Mouse (Mus musculus) kidney, postnatal 36 days (tissue): ENCODE measurements around the gene Pithd1.

Experiments
- DNase-seq, 2 experiments: peaks; one replicate each; pipeline ENCODE4 v3.0.0; 2021 to 2022; ENCODE audit warnings: mixed read lengths in 2 of 2

Pithd1 gene

GRCm38 (mm10) chr4:135960717-135961116 is 26.3 kb downstream of the Pithd1 start:
- peak; percentile 84 to 95 for DNase-seq

DNA sequence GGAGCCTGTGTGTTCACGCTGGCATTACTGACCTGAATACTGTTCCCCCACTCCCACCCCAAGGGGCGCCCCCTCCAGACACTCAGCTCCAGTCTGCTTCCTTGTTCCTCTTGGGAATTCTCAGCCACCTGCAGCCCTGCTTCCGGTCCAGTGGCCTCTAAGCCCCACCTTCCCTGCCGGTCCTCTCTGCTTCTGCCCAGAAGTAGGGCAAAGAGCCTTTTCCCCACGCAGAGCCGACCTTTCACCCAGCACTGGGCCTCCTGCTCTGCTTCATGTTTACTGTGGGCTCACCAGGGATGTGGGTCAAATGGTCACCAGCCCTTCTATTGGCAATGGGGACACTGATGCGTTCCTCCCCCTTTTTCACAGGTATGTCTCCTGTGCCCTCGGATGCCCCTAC is 28.7 kb downstream of the Pithd1 start:
- DNase-seq: peak; percentile 86 to 90

DNA sequence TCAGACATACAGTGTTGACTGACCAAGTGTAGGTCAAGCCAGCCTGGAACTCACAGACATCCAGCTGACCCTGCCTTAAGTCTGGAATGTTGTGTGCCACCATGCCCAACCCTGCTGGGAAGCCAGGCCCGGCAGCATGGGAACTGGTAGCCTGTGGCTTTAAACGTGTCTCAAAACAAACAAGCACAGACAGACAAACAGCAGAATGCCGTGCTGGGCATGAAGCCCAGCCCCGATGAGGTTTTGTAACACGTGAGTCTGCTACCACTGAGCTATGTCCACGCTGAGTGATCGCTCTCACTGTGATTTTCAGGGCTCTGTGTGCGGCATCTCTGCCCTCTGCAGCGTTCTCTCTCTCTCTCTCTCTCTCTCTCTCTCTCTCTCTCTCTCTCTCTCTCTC is 31.2 kb downstream of the Pithd1 start:
- no peak for DNase-seq

GRCm38 (mm10) chr4:135954241-135954640 is 32.8 kb downstream of the Pithd1 start:
- DNase-seq: peak; percentile 73 to 92

- no peak for DNase-seq
Observed at GRCm38 (mm10) chr4:135953179-135953578, 33.9 kb downstream of the Pithd1 start.

DNA sequence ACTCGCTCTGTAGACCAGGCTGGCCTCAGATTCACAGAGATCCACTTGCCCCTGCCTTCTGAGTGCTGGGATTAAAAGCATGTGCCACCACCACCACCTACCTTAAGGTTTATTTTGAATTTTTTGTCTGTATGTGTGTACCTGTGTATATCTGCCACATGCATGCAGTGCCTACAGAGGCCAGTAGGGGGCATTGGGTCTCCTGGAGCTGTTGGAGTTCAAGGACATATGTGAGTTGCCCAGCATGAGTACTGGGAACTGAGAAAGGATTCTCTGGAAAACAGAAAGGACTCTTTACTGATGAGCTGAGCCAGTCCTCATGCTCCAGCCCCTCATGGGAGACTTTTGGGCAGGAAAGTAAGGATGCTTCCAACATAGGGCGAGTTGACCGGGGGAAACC is 35.6 kb downstream of the Pithd1 start:
- peak in 1 of 2 experiments; percentile 33 for DNase-seq

- DNase-seq: peak in 1 of 2 experiments; percentile 32
Observed at GRCm38 (mm10) chr4:135950365-135950764, 36.7 kb downstream of the Pithd1 start.

GRCm38 (mm10) chr4:135949911-135950310 is 37.2 kb downstream of the Pithd1 start:
- DNase-seq: peak; percentile 42 to 51

DNA sequence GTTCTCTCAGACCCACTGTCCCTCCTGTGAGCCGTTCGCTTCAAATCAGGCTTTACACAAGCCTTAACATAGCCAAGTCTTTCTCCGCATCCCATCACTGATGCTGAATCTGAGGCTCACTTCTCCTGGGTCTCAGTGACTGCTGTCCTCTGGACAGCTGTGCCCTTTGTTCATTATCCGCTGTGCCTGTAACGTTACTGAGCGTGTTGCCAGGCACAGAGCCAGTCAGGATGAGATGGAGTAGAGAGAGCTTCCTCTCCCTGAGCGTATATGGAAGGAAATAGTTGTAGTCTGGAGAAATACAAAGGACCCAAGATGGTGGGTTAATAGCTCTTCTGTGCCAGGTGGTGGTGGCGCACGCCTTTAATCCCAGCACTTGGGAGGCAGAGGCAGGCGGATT is 37.6 kb downstream of the Pithd1 start:
- DNase-seq: peak; percentile 54 to 68

DNA sequence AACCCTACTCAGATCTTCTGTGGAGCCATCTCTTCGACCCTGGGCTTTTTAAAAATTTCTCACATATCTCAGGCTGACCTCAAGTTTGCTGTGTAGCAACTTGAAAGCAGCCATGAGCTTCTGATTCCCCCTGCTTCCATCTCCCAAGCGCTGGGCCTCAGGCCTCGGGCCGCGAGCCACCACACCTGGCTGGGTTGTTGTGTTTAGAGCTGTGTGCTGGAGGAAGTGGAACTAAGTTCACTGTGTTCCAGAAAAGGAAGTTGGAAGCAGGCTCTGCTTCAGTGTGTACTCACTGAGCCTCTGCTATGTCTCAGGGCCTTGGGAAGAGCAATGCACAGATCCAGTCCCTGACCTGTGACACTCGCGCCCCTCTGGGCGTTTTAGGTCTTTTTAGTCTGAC is 38.9 kb downstream of the Pithd1 start:
- DNase-seq: no peak

DNA sequence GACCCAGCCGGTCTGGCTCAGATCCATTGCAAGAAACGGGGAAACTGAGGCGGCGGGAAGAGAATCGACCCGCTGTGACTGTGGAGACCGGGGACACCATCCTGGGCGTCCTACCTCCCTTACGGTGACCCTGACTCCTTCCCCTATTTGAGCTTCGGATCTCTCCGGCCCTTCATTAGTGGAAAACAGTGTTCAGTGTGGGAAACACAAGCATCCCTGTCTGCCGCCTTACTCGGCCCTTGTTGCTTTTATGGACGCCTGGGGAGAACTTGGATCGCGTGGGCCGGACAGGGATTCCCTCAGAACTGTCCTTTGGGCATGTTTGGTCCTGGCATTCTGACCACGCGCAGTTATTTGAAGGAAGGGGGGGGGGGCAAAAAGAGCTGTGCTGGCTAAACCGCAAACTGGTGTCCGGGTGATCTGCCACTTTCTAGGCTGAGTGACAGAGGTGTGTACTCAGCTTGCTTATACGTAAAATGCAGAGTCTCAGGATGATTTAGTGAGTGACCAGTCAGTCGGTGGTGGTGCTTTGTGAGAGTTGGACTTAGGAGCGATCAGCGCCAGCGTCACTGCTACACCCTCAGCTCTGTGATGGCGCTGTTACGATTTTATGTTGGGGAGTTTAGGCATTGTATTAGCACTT is 40.3 kb downstream of the Pithd1 start:
- DNase-seq: peak in 1 of 2 experiments; percentile 48

DNA sequence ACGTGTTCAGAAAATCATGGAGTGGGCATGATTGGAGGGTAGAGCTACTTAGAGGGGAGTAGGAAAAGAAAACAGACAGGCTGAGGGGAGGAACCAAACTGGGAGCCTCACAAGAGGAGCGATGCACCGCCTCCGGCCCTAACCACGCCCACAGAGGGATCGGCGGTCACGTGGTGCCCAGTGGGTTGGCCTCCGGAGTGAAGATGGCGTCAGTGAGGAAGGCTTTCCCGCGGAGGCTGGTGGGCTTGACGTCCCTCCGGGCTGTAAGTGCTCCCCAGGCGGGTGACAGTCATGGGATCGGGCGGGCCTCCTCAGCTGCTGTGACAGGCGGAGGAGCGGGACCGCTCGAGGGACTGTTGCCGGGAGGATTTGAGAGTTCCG is 40.8 kb downstream of the Pithd1 start, which contains the start of gene Hmgcl:
Gene Hmgcl, plus strand, starts transcription at position 171 of the 381 bp plus-strand sequence.
- peak; percentile 96 to 99 for DNase-seq

DNA sequence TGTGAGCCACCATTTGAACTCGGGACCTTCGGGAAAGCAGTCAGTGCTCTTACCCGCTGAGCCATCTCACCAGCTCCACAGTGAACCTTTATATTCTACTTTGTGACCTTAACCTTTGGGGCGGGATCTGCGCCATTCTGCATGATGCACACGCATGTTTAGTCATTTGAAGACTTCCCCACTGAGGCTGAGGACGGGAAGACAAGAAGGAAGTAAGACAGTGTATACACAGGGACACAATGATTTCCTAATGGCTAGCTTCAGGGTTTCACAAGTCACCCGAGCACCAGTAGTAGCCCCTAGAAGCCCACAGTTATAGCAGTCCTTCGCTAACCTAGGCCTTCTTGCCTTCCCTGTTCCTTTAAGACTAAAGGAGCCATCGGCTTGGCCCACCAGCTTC is 41.4 kb downstream of the Pithd1 start:
- DNase-seq: no peak

GRCm38 (mm10) chr4:135943389-135943788 is 43.7 kb downstream of the Pithd1 start:
- DNase-seq: no peak

DNA sequence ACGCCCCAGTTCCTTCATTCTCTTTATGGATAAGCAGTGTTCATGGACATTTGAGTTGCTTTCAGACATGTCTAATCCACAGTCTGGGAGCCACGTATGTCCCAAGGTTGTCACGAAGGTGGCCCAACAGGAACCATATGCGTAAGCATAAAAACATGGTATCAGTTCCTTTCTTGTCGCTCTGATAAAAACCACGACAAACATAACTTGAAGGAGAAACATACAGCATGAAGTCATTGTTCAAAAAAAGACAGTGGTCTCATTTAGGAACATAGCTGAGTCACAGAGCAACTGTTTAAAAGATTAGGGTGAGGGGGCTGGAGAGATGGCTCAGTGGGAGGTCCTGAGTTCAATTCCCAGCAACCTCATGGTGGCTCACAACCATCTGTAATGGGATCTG is 44.9 kb downstream of the Pithd1 start:
- no peak for DNase-seq

- DNase-seq: peak in 1 of 2 experiments; percentile 55
Observed at GRCm38 (mm10) chr4:135941026-135941425, 46.0 kb downstream of the Pithd1 start.

- DNase-seq: no peak
Observed at GRCm38 (mm10) chr4:135938858-135939257, 48.2 kb downstream of the Pithd1 start.

- no peak for DNase-seq
Observed at GRCm38 (mm10) chr4:135935502-135935901, 51.6 kb downstream of the Pithd1 start.

GRCm38 (mm10) chr4:135934708-135935500 is 52.2 kb downstream of the Pithd1 start:
- no peak for DNase-seq

DNA sequence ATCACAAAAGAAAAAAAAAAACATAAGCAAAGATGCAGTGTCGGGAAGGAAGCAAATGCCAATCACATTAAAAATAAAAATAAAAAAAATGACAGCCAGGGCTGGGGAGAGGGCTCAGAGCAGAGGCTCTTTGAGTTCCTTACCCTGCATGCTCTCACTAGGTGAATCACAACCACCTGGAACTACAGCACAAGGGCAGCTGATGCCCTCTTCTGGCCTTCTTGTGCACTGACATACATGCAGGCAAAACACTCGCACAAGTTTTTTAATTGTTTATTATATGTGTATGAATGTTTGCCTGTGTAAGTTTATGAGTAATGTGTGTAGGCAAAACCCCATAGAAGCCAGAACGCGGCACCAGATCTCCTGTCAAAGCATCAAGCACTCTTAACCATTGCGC is 55.2 kb downstream of the Pithd1 start:
- DNase-seq: peak in 1 of 2 experiments; percentile 54

- peak in 1 of 2 experiments; percentile 34 for DNase-seq
Observed at GRCm38 (mm10) chr4:135930239-135930638, 56.8 kb downstream of the Pithd1 start.

- no peak for DNase-seq
Observed at GRCm38 (mm10) chr4:135929828-135930227, 57.2 kb downstream of the Pithd1 start.

- DNase-seq: no peak
Observed at GRCm38 (mm10) chr4:135929405-135929804, 57.7 kb downstream of the Pithd1 start.

- peak; percentile 34 to 62 for DNase-seq
Observed at GRCm38 (mm10) chr4:135928376-135928775, 58.7 kb downstream of the Pithd1 start.
